Mouse (Mus musculus) hindbrain, embryonic 10.5 days (tissue): ENCODE data around the gene Necab2. TPM values are rescaled to one million over a fixed set of nuclear protein-coding genes. Genes with fewer than 3 reads are reported as not detected.

Source experiments
- DNase-seq: peaks from one replicate; pipeline ENCODE4 v3.0.0-alpha.2; 2017; ENCODE audit warnings: low spot score
- H3K27ac ChIP-seq: fragments of 300-500 bp; sonication (generic); 2 replicates; pipeline ENCODE4 v1.5.1; 2016; ENCODE audit warnings: mild to moderate bottlenecking, moderate library complexity
- H3K27me3 ChIP-seq: fragments of 300-500 bp; sonication (generic); 2 replicates; pipeline ENCODE4 v1.6.1; 2016; ENCODE audit warnings: mild to moderate bottlenecking; ENCODE audit not compliant: poor library complexity, insufficient read depth, severe bottlenecking
- H3K36me3 ChIP-seq: fragments of 300-500 bp; sonication (generic); 2 replicates; pipeline ENCODE4 v1.6.1; 2016; ENCODE audit warnings: mild to moderate bottlenecking, moderate library complexity
- H3K4me1 ChIP-seq: fragments of 300-500 bp; sonication (generic); replicated peaks from 2 replicates; pipeline ENCODE4 v1.6.1; 2016; ENCODE audit warnings: mild to moderate bottlenecking
- H3K4me3 ChIP-seq: fragments of 300-500 bp; sonication (generic); 2 replicates; pipeline ENCODE4 v1.5.1; 2016; ENCODE audit warnings: mild to moderate bottlenecking, moderate library complexity
- H3K9me3 ChIP-seq: fragments of 300-500 bp; sonication (generic); 2 replicates; pipeline ENCODE4 v1.6.1; 2016; ENCODE audit warnings: mild to moderate bottlenecking, moderate library complexity
- WGBS: fragments of 180-500 bp; shearing (Covaris S2); methylation state at CpG from one replicate; pipeline ENCODE4 v1.1.7; 2016; 5-methylcytosine and 5-hydroxymethylcytosine counted together
- polyA plus RNA-seq: library from polyadenylated mRNA; unstranded; fragments of >200 nt; fragmentation: Nextera tagmentation; extraction: Ambion mirVana; gene quantifications from 2 replicates; pipeline ENCODE4 v1.2.1, GENCODE M21; 2016

Necab2 gene
- polyA plus RNA-seq, 1 experiment from 2014 or later = 14.0 TPM

DNA sequence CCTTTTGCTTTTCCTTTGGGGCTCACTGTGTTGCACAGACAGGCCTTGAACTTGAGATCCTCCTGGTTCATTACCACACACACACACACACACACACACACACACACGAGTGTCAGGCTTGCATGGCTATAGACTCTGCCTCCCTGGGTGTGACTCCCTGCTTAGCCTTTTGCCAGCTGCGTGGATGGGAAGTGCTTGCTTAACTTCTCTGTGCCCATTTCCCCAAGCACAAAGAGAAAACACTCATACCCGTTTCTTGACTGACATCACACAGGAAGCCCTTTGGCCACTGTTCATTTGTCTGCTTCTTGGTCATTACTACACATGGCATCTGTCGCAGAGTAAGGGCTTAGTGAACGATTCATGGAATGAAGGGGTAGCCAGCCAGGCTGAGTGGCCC, 4.5 kb upstream of the Necab2 start:
- DNase-seq = no peak
- 75% methylated on average over 5 of the region's 5 CpGs for WGBS
- peaks cover 43% of the 10 kb centered on the region for H3K4me1 ChIP-seq

GRCm38 (mm10) chr8:119442970-119443369, 3.5 kb upstream of the Necab2 start:
- Histone ChIP-seq H3K36me3 (no peaks in the 10 kb centered on the region), H3K4me1 (peaks cover 47% of the 10 kb centered on the region), H3K9me3 (no peaks in the 10 kb centered on the region), H3K27me3 (peaks cover 62% of the 10 kb centered on the region), H3K27ac (no peak overlapping the region), H3K4me3 (no peak overlapping the region)
- WGBS = 92% methylated on average over 8 of the region's 8 CpGs
- no peak for DNase-seq

More for the DNA sequence above, 4.5 kb upstream of the Necab2 start:
- H3K9me3 ChIP-seq = no peaks in the 10 kb centered on the region
- peaks cover 58% of the 10 kb centered on the region for H3K27me3 ChIP-seq
- no peak overlapping the region for H3K4me3 ChIP-seq
- H3K27ac ChIP-seq = no peak overlapping the region
- H3K36me3 ChIP-seq = no peaks in the 10 kb centered on the region

- H3K27me3 ChIP-seq = peaks cover 67% of the 10 kb centered on the region
- H3K4me3 ChIP-seq = peak overlapping the region; percentile 75
- DNase-seq = no peak
- no peaks in the 10 kb centered on the region for H3K36me3 ChIP-seq
- WGBS = 2% methylated on average over 80 of the region's 80 CpGs
- no peaks in the 10 kb centered on the region for H3K9me3 ChIP-seq
- H3K27ac ChIP-seq = peak overlapping the region; percentile 92
- peaks cover 27% of the 10 kb centered on the region for H3K4me1 ChIP-seq
These were observed 666 bp downstream of the Necab2 start for GRCm38 (mm10) chr8:119446990-119447780.

DNA sequence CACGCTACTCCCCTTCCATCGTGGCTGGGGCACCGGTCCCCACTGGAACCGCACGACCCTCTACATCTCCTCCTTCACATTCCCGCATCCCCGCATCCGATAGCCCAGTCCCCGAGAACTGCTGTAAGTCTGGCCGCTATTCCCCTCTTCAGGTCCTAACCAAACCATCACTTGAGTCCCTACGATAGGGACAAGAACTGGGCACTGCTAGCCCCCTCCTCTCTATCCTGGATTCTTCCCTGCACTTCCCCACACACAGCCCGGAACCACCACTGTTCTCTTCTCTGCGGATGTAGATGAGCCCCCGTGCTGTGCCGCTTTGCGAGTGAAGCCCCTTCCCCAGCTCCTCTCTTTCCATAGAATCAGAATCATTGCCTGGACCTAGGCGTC, 1.3 kb downstream of the Necab2 start:
- Histone ChIP-seq H3K4me1 (peaks cover 24% of the 10 kb centered on the region), H3K27ac (peak overlapping the region; percentile 92), H3K36me3 (no peaks in the 10 kb centered on the region), H3K27me3 (peaks cover 61% of the 10 kb centered on the region), H3K9me3 (no peaks in the 10 kb centered on the region), H3K4me3 (peak overlapping the region; percentile 75)
- 2% methylated on average over 17 of the region's 17 CpGs for WGBS
- no peak for DNase-seq

DNA sequence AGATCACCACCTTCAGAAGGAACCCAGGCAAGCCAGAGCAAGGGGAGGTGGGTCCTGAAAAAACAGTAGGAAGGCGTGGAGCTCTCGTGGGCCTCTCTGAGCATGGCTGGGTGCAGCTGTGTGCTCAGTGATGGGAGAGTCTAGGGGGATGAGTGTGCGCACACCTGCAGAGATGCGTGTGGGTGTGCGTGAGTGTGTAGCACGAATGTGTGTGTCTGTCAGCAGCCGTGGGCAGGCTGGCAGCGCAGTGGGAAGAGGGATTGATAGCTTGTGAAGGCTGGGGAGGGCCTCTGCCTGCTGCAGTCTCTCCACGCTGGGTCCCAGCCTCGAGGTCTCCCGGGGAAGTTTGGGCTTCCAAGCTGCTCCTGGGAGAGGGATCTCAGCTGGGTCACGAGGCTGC, 3.1 kb downstream of the Necab2 start:
- Histone ChIP-seq H3K4me1 (peaks cover 24% of the 10 kb centered on the region), H3K9me3 (no peaks in the 10 kb centered on the region), H3K36me3 (no peaks in the 10 kb centered on the region), H3K27me3 (peaks cover 50% of the 10 kb centered on the region), H3K27ac (no peak overlapping the region), H3K4me3 (no peak overlapping the region)
- DNase-seq = no peak
- WGBS = 79% methylated on average over 12 of the region's 12 CpGs

DNA sequence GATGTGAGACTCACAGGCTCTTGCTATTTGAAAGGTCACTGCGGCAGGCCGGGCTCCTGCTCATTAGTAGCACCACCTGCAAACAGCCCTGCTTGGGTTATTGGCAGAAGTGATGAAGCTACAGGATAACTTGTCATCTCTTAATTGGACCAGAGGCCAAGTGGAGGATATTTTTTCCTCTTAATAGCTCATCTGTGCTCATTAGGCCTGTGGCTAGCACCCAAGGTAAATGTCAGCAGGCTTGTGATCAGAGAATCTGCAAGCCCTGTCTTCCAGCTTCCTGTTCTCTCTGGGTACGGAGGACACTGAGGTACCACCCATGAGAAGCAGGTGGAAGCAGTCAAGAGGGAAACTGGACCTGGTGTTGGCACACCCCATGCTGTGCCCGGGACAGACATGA, 4.6 kb downstream of the Necab2 start:
- Histone ChIP-seq H3K27me3 (peaks cover 36% of the 10 kb centered on the region), H3K36me3 (no peaks in the 10 kb centered on the region), H3K27ac (no peak overlapping the region), H3K9me3 (no peaks in the 10 kb centered on the region), H3K4me1 (peaks cover 22% of the 10 kb centered on the region), H3K4me3 (no peak overlapping the region)
- DNase-seq = no peak
- WGBS = 90% methylated on average over 4 of the region's 4 CpGs

GRCm38 (mm10) chr8:119452919-119453318, 6.4 kb downstream of the Necab2 start:
- Histone ChIP-seq H3K36me3 (no peaks in the 10 kb centered on the region), H3K4me3 (no peak overlapping the region), H3K4me1 (peaks cover 10% of the 10 kb centered on the region), H3K9me3 (no peaks in the 10 kb centered on the region), H3K27me3 (peaks cover 25% of the 10 kb centered on the region), H3K27ac (no peak overlapping the region)
- WGBS = 85% methylated on average over 5 of the region's 5 CpGs
- no peak for DNase-seq

DNA sequence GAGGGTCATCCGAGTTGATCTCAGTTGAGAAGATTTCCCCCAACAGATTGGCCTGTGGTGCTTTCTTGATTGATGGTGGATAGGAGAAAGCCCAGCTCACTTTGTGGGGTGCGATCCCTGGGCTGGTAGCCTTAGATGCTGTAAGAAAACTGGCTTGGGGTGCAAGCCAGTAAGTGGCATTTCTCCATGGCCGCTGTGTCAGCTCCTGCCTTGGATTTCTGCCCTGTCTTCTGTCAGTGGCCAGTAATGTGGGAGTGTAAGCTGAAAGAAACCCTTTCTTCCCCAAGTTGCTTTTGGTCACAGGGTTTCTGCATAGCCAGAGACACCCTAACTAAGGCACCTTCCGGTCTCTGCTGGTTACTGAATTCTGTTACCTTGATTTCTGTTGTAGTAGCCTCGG, 9.5 kb downstream of the Necab2 start:
- WGBS = 89% methylated on average over 5 of the region's 5 CpGs
- Histone ChIP-seq H3K4me3 (no peak overlapping the region), H3K4me1 (peaks cover 9% of the 10 kb centered on the region), H3K27ac (no peak overlapping the region), H3K36me3 (no peaks in the 10 kb centered on the region), H3K9me3 (no peaks in the 10 kb centered on the region), H3K27me3 (no peaks in the 10 kb centered on the region; the same call in 1 of the 2 replicates)
- no peak for DNase-seq

DNA sequence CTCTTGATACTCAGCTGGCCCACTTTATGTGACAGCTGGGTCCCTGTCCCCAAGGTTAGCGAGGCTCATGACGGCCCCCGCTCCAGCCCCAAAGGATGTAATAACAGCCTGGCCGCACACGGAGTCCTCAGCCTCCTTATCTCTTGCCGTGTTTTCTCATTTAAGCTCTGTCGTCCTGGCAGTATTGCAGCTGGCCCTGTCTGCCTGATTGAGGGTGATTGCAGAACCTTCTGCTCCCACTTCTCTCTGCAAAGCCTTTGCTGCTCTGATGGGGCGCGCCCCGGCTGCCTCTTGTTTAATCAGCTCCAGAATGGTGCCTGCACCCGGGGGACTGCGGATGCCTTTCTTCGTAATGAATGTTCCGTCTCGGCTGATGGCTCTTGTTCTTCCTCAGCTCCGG, 13.2 kb downstream of the Necab2 start:
- peak overlapping the region; percentile 40; the same call in 1 of the 2 replicates for H3K27ac ChIP-seq
- no peaks in the 10 kb centered on the region for H3K36me3 ChIP-seq
- DNase-seq = peak; percentile 29
- H3K4me1 ChIP-seq = peaks cover 32% of the 10 kb centered on the region
- WGBS = 52% methylated on average over 16 of the region's 16 CpGs
- no peaks in the 10 kb centered on the region for H3K9me3 ChIP-seq
- peaks cover 29% of the 10 kb centered on the region for H3K27me3 ChIP-seq
- H3K4me3 ChIP-seq = no peak overlapping the region

GRCm38 (mm10) chr8:119461356-119461755, 14.8 kb downstream of the Necab2 start:
- H3K27me3 ChIP-seq = peaks cover 45% of the 10 kb centered on the region
- DNase-seq = no peak
- H3K27ac ChIP-seq = peak overlapping the region; percentile 2; the same call in 1 of the 2 replicates
- no peaks in the 10 kb centered on the region for H3K36me3 ChIP-seq
- WGBS = 78% methylated on average over 9 of the region's 9 CpGs
- no peak overlapping the region for H3K4me3 ChIP-seq
- no peaks in the 10 kb centered on the region for H3K9me3 ChIP-seq
- peaks cover 48% of the 10 kb centered on the region for H3K4me1 ChIP-seq

GRCm38 (mm10) chr8:119463709-119464108, 17.2 kb downstream of the Necab2 start:
- Histone ChIP-seq H3K36me3 (no peaks in the 10 kb centered on the region), H3K4me1 (peaks cover 54% of the 10 kb centered on the region), H3K9me3 (no peaks in the 10 kb centered on the region), H3K27ac (peak overlapping the region; percentile 37; the same call in 1 of the 2 replicates), H3K27me3 (peaks cover 59% of the 10 kb centered on the region), H3K4me3 (no peak overlapping the region)
- DNase-seq = no peak
- WGBS = 46% methylated on average over 7 of the region's 7 CpGs

GRCm38 (mm10) chr8:119466105-119466504, 19.6 kb downstream of the Necab2 start:
- Histone ChIP-seq H3K4me1 (peaks cover 46% of the 10 kb centered on the region), H3K27me3 (peaks cover 59% of the 10 kb centered on the region), H3K4me3 (peak overlapping the region; percentile 36), H3K9me3 (no peaks in the 10 kb centered on the region), H3K27ac (peak overlapping the region; percentile 46), H3K36me3 (no peaks in the 10 kb centered on the region)
- WGBS = under 1% methylated on average over 18 of the region's 18 CpGs
- peak; percentile 38 for DNase-seq

DNA sequence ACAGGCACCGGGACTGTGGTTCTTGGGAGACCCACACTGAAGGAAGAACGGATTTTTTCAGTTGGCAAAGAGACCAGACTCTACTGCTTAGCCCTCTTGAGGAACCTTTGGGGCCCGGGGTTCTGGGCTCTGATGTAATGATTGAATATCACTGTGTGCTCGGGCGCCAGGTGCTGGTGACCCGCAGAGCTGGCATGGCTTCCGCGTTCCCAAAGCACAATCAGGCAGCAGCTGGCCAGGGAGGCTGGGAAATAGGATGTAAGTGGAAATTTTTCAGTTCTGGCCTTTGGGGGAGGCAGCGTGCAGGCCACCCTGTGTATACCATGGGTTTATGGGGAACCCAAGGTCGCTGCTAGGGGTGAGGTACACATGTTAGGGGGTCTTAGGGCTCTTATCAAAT, 20.3 kb downstream of the Necab2 start:
- peak overlapping the region; percentile 46 for H3K27ac ChIP-seq
- no peaks in the 10 kb centered on the region for H3K9me3 ChIP-seq
- peaks cover 55% of the 10 kb centered on the region for H3K27me3 ChIP-seq
- H3K4me3 ChIP-seq = 0 out of 2 replicates have a peak overlapping the region, but pooled peaks have one; percentile 36
- WGBS = 73% methylated on average over 10 of the region's 10 CpGs
- H3K4me1 ChIP-seq = peaks cover 47% of the 10 kb centered on the region
- no peaks in the 10 kb centered on the region for H3K36me3 ChIP-seq
- DNase-seq = no peak
